Mouse (Mus musculus): ENCODE data around the gene Lats2.

GRCm38 (mm10) chr14:57692517-57693130 is 65.6 kb downstream of the Lats2 start:
- no peak for TF ChIP-seq CTCF (IDR thresholded peaks at IDR 0.05; ENCODE audit: low read depth)
- TF ChIP-seq EP300 (IDR thresholded peaks at IDR 0.05; ENCODE audit: low read depth): no peak
